Mouse (Mus musculus): ENCODE data around the gene Fgf11. TPM values are rescaled to one million over a fixed set of nuclear protein-coding genes. Genes with fewer than 3 reads are reported as not detected.
A peak's percentile ranks its signal among the peaks of the same experiment; 100 is the strongest.

The Fgf11 gene
- polyA plus RNA-seq (2015; fragmentation: Nextera tagmentation; extraction: Ambion mirVana) = 2.6 and 3.0 TPM in 2 replicates

GRCm38 (mm10) chr11:69801379-69801977 lies at the start of gene Fgf11:
Gene Fgf11 (minus strand): TSS chr11:69801857.
- no peak for ATAC-seq (ENCODE audit: low FRiP score, low TSS enrichment)
- peaks cover 27% of the 10 kb centered on the region for H3K27me3 ChIP-seq (ENCODE audit: insufficient read depth, low read length)

GRCm38 (mm10) chr11:69850754-69851153 lies 49.1 kb upstream of the Fgf11 start:
- 77% methylated on average over 8 of the region's 8 CpGs for WGBS
- no peak overlapping the region for H3K27ac ChIP-seq (ENCODE audit: low read length)
- H3K4me3 ChIP-seq (ENCODE audit: low read length) = no peak overlapping the region
- no peak for ATAC-seq (ENCODE audit: low FRiP score, low TSS enrichment)
- no peaks in the 10 kb centered on the region for H3K27me3 ChIP-seq (ENCODE audit: insufficient read depth, low read length)
- no peaks in the 10 kb centered on the region for H3K9me3 ChIP-seq (ENCODE audit: low read length)
- no peak overlapping the region for H3K9ac ChIP-seq (replicated peaks; ENCODE audit: low read length)
- H3K36me3 ChIP-seq (ENCODE audit: insufficient read depth, low read length) = peaks cover 42% of the 10 kb centered on the region
- peaks cover 17% of the 10 kb centered on the region for H3K4me1 ChIP-seq (ENCODE audit: insufficient read depth, low read length)
- no peak overlapping the region for H3K4me2 ChIP-seq (replicated peaks; ENCODE audit: low read depth, low read length)

More at GRCm38 (mm10) chr11:69801379-69801977, at the start of gene Fgf11:
- H3K9me3 ChIP-seq (ENCODE audit: low read length) = no peaks in the 10 kb centered on the region
- H3K9ac ChIP-seq (replicated peaks; ENCODE audit: low read length) = peak within 1 kb of the TSS; percentile 78
- under 1% methylated on average over 32 of the region's 33 CpGs for WGBS
- no peaks in the 10 kb centered on the region for H3K36me3 ChIP-seq (ENCODE audit: insufficient read depth, low read length)
- H3K4me3 ChIP-seq (ENCODE audit: low read length) = peak within 1 kb of the TSS; percentile 66
- peaks cover 59% of the 10 kb centered on the region for H3K4me1 ChIP-seq (ENCODE audit: insufficient read depth, low read length)
- peak within 1 kb of the TSS; percentile 98 for H3K4me2 ChIP-seq (replicated peaks; ENCODE audit: low read depth, low read length)
- peak within 1 kb of the TSS; percentile 78 for H3K27ac ChIP-seq (ENCODE audit: low read length)

DNA sequence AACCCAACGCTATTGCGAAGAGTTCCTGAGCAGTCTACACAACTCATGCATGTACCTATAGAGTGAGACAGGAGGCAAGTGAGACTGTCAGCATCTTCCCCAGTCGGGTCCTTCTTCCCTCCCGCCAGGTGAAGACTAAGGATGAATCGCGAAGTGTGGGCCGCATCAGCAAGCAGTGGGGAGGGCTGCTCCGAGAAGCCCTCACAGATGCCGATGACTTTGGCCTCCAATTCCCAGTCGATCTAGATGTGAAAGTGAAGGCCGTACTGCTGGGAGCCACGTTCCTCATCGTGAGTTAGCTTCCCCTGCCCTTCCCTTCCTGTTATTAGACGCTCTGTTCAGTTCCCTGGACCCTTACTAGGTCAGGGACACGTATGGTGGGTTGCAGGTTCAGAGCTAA lies 48.2 kb upstream of the Fgf11 start:
- Histone ChIP-seq H3K27ac (ENCODE audit: low read length) (no peak overlapping the region), H3K27me3 (ENCODE audit: insufficient read depth, low read length) (no peaks in the 10 kb centered on the region), H3K36me3 (ENCODE audit: insufficient read depth, low read length) (peaks cover 42% of the 10 kb centered on the region), H3K4me1 (ENCODE audit: insufficient read depth, low read length) (peaks cover 19% of the 10 kb centered on the region), H3K4me2 (replicated peaks; ENCODE audit: low read depth, low read length) (no peak overlapping the region), H3K4me3 (ENCODE audit: low read length) (no peak overlapping the region), H3K9ac (replicated peaks; ENCODE audit: low read length) (no peak overlapping the region), H3K9me3 (ENCODE audit: low read length) (no peaks in the 10 kb centered on the region)
- ATAC-seq (ENCODE audit: low FRiP score, low TSS enrichment) = no peak
- 96% methylated on average over 15 of the region's 15 CpGs for WGBS

DNA sequence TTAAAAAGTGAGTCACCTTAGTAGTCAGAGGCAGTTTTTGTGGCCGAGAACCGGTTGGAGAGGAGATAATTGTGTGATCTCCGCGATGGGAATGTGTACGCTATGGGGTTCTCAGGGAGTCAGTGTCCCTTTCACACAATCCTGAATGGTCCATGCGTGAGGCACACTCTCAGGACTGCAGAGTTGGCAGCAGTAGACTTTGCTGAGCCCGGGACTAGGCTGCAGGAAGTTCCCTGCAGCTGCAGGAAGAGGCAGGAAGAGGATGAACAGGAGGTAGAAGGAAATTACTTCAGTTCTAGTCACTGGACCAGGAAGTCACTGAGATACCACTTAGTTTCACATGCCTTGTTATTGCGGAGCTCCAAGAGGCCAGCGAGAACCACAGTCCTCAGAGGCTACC lies 47.5 kb upstream of the Fgf11 start:
- Histone ChIP-seq H3K4me1 (ENCODE audit: insufficient read depth, low read length) (peaks cover 19% of the 10 kb centered on the region), H3K9me3 (ENCODE audit: low read length) (no peaks in the 10 kb centered on the region), H3K4me3 (ENCODE audit: low read length) (no peak overlapping the region), H3K27ac (ENCODE audit: low read length) (no peak overlapping the region; the same call in 1 of the 2 replicates), H3K4me2 (replicated peaks; ENCODE audit: low read depth, low read length) (no peak overlapping the region), H3K36me3 (ENCODE audit: insufficient read depth, low read length) (peaks cover 42% of the 10 kb centered on the region), H3K9ac (replicated peaks; ENCODE audit: low read length) (no peak overlapping the region), H3K27me3 (ENCODE audit: insufficient read depth, low read length) (no peaks in the 10 kb centered on the region)
- WGBS = 87% methylated on average over 9 of the region's 9 CpGs
- ATAC-seq (ENCODE audit: low FRiP score, low TSS enrichment) = no peak

DNA sequence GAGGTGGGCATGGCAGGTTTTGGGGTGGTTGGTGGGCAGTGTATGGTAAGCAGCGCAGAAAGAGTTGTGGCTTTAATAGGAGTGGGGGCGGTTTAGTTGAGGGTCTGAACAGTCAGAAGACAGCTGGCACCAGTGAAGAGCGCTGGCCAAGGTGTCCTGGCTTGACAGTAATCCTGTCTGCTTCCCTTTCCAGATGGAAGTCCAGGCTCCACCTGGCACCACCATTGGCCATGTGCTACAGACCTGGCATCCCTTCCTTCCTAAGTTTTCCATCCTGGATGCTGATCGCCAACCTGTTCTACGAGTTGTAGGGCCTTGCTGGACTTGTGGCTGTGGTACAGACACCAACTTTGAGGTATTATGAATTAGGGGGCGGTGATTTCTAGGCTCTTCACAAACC lies 46.4 kb upstream of the Fgf11 start:
- H3K4me3 ChIP-seq (ENCODE audit: low read length) = no peak overlapping the region
- no peak overlapping the region for H3K27ac ChIP-seq (ENCODE audit: low read length)
- WGBS = 97% methylated on average over 6 of the region's 6 CpGs
- H3K9ac ChIP-seq (replicated peaks; ENCODE audit: low read length) = peak overlapping the region; percentile 89; the same call in 1 of the 2 replicates
- peaks cover 19% of the 10 kb centered on the region for H3K4me1 ChIP-seq (ENCODE audit: insufficient read depth, low read length)
- H3K27me3 ChIP-seq (ENCODE audit: insufficient read depth, low read length) = no peaks in the 10 kb centered on the region
- H3K36me3 ChIP-seq (ENCODE audit: insufficient read depth, low read length) = peaks cover 42% of the 10 kb centered on the region
- peak overlapping the region; percentile 93; the same call in 1 of the 2 replicates for H3K4me2 ChIP-seq (replicated peaks; ENCODE audit: low read depth, low read length)
- ATAC-seq (ENCODE audit: low FRiP score, low TSS enrichment) = no peak
- no peaks in the 10 kb centered on the region for H3K9me3 ChIP-seq (ENCODE audit: low read length)

GRCm38 (mm10) chr11:69846738-69847688 lies 45.4 kb upstream of the Fgf11 start:
- Histone ChIP-seq H3K4me2 (replicated peaks; ENCODE audit: low read depth, low read length) (peak overlapping the region; percentile 93), H3K27me3 (ENCODE audit: insufficient read depth, low read length) (no peaks in the 10 kb centered on the region), H3K9me3 (ENCODE audit: low read length) (no peaks in the 10 kb centered on the region), H3K9ac (replicated peaks; ENCODE audit: low read length) (peak overlapping the region; percentile 89), H3K4me3 (ENCODE audit: low read length) (peak overlapping the region; percentile 84), H3K27ac (ENCODE audit: low read length) (peak overlapping the region; percentile 99), H3K4me1 (ENCODE audit: insufficient read depth, low read length) (peaks cover 19% of the 10 kb centered on the region), H3K36me3 (ENCODE audit: insufficient read depth, low read length) (peaks cover 38% of the 10 kb centered on the region)
- 6% methylated on average over 37 of the region's 37 CpGs for WGBS
- ATAC-seq (ENCODE audit: low FRiP score, low TSS enrichment) = peak; percentile 36

GRCm38 (mm10) chr11:69846198-69846680 lies 44.6 kb upstream of the Fgf11 start, which contains the start of gene Plscr3:
Gene Plscr3 (plus strand): TSS chr11:69846376.
- Histone ChIP-seq H3K4me3 (ENCODE audit: low read length) (peak within 1 kb of the TSS; percentile 84), H3K27ac (ENCODE audit: low read length) (peak within 1 kb of the TSS; percentile 99), H3K36me3 (ENCODE audit: insufficient read depth, low read length) (peaks cover 30% of the 10 kb centered on the region), H3K4me1 (ENCODE audit: insufficient read depth, low read length) (peaks cover 19% of the 10 kb centered on the region), H3K4me2 (replicated peaks; ENCODE audit: low read depth, low read length) (peak within 1 kb of the TSS; percentile 93), H3K27me3 (ENCODE audit: insufficient read depth, low read length) (no peaks in the 10 kb centered on the region), H3K9me3 (ENCODE audit: low read length) (no peaks in the 10 kb centered on the region), H3K9ac (replicated peaks; ENCODE audit: low read length) (peak within 1 kb of the TSS; percentile 89)
- peak; percentile 94 for ATAC-seq (ENCODE audit: low FRiP score, low TSS enrichment)
- under 1% methylated on average over 34 of the region's 38 CpGs for WGBS

DNA sequence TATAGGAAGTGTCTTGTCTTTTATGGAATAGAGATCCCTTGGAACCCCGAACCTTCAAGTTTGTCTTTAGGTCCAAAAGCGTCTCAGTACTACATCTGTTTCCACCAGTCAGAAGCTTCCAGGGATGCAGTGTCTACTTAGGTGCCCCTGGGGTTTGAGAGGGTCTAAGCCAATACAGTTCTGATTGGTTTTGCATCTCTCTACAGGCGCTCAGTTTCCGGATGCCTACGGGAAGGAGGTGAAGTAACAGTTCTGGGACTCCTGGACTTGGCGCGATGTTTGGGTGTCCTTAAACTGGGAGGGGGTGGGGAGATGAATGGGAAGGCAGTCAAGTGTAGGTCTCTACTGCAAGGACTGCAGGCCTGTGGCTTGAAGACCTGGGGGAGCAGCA lies 37.1 kb upstream of the Fgf11 start:
- peaks cover 41% of the 10 kb centered on the region for H3K4me1 ChIP-seq (ENCODE audit: insufficient read depth, low read length)
- H3K4me3 ChIP-seq (ENCODE audit: low read length) = peak overlapping the region; percentile 66
- no peaks in the 10 kb centered on the region; the same call in 1 of the 2 replicates for H3K27me3 ChIP-seq (ENCODE audit: insufficient read depth, low read length)
- peak overlapping the region; percentile 93 for H3K27ac ChIP-seq (ENCODE audit: low read length)
- ATAC-seq (ENCODE audit: low FRiP score, low TSS enrichment) = peak; percentile 3; the same call in 1 of the 2 replicates
- 0% methylated on average over 7 of the region's 7 CpGs for WGBS
- H3K36me3 ChIP-seq (ENCODE audit: insufficient read depth, low read length) = 0 out of 2 replicates have a peak, but pooled peaks cover 1% of the 10 kb centered on the region
- H3K9me3 ChIP-seq (ENCODE audit: low read length) = no peaks in the 10 kb centered on the region
- H3K4me2 ChIP-seq (replicated peaks; ENCODE audit: low read depth, low read length) = peak overlapping the region; percentile 98
- H3K9ac ChIP-seq (replicated peaks; ENCODE audit: low read length) = peak overlapping the region; percentile 76

DNA sequence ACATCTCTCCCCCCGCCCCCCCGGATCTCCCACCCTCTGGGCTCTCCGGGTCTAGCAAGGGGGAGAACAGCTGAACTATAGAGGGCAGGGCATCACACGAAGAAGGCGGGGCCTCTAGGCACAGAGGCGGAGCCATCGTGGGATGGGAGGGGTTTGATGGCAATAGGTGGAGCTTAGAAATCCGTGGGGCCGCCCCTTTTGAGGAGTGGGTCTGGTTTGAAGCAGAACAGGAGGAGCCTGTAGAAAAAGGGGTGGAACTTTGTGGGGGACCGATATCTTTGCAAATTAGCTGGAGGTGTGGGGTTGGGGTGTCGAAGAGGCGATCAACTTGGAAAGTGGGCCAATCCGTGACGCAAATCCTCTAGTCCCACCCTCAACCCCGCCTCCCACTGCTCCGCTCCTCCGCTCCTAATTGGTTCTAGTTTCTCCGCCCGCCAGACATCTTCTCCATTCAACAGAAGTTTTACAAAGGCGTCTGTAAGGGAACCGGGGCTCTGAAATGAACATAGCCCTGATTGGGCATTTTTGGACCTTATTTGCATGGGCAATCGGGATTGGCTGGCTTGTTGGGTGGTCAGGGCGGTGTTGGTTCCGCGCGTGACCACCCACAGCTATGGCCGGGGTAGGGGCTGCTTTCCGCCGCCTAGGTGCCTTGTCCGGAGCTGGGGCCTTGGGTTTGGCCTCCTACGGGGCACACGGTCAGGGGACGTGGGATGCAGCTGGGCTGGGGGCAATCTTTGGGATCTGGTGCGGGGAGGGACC lies 36.5 kb upstream of the Fgf11 start, which contains the start of gene Tmem256:
Tmem256 (plus strand) TSS at position 563 of the 762 bp plus-strand sequence.
- Histone ChIP-seq H3K9me3 (ENCODE audit: low read length) (no peaks in the 10 kb centered on the region), H3K36me3 (ENCODE audit: insufficient read depth, low read length) (0 out of 2 replicates have a peak, but pooled peaks cover 5% of the 10 kb centered on the region), H3K4me3 (ENCODE audit: low read length) (peak within 1 kb of the TSS; percentile 66), H3K27ac (ENCODE audit: low read length) (peak within 1 kb of the TSS; percentile 93), H3K9ac (replicated peaks; ENCODE audit: low read length) (peak within 1 kb of the TSS; percentile 76), H3K27me3 (ENCODE audit: insufficient read depth, low read length) (no peaks in the 10 kb centered on the region; the same call in 1 of the 2 replicates), H3K4me1 (ENCODE audit: insufficient read depth, low read length) (peaks cover 46% of the 10 kb centered on the region), H3K4me2 (replicated peaks; ENCODE audit: low read depth, low read length) (peak within 1 kb of the TSS; percentile 98)
- under 1% methylated on average over 34 of the region's 34 CpGs for WGBS
- ATAC-seq (ENCODE audit: low FRiP score, low TSS enrichment) = peak; percentile 89

Data from kidney, embryonic 16.5 days (tissue).